ENCODE assay signal across 8 mouse cellular contexts in the genomic region with DNA sequence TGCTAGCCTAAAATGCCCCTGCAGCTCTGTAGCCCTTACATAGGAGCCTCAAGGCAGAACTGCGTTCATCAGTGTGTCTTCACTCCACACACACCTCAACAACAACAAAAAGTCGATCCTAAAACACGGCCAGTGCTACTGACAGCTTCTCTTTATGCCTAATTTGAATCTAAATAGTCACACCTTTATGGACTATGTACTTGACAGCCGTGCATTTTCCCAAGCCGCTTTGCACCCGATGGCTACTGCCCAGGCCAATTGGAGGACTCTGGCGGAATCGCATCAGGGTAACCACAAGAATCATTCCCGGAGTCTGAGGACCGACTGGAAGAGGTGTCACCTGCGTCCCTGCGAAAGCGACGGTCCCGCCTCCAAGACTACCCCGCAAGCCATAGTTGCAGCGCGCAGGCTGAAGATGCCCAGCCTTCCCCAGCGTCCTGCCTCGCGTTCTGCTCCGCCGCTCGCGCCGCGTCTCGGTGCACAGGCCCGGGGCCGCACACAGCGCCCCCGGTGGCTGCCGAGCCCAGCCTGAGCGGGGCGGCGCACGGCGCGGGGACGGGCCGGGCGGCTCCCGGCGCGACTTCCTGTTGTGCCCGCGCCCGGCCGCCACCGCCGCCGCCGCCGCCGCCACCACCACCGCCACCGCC. TPM values are rescaled to one million over a fixed set of nuclear protein-coding genes. Genes with fewer than 3 reads are reported as not detected.
DNase-seq lines count a peak whose midpoint lies in the region; ATAC-seq lines count a peak whose summit lies in the region.

A gene (plus strand): TSS at position 545 of the 647 bp plus-strand sequence.

- H3K27ac ChIP-seq in lung, embryonic 16.5 days (ENCODE audit: low read length), result peak within 1 kb of the TSS; percentile 87

- DNase-seq in MN1 (ENCODE audit: low spot score), result peak; percentile 83
- peak; percentile 78 for DNase-seq in cerebellum, adult 8-10 months
- peak; percentile 80 for DNase-seq in layer of hippocampus, adult 9-11 months
- peak; percentile 57 for DNase-seq in ovary, adult 18-20 months (ENCODE audit: low spot score)
- peak; percentile 66 to 81 for DNase-seq in thymus, postnatal 10 days (ENCODE audit: low spot score in 2 of 2)

- peak within 1 kb of the TSS; percentile 77 for H3K4me2 ChIP-seq in lung, embryonic 16.5 days (ENCODE audit: low read depth, low read length)

- no peaks in the 10 kb centered on the region for H3K9me3 ChIP-seq in lung, embryonic 16.5 days (ENCODE audit: control insufficient read depth, low read length)

- peak within 1 kb of the TSS; percentile 90 for H3K9ac ChIP-seq in lung, embryonic 16.5 days (ENCODE audit: low read length)

- no peaks in the 10 kb centered on the region for H3K27me3 ChIP-seq in lung, embryonic 16.5 days (ENCODE audit: control insufficient read depth, insufficient read depth, low read depth, low read length)

- peaks cover 9% of the 10 kb centered on the region for H3K36me3 ChIP-seq in lung, embryonic 16.5 days (ENCODE audit: control insufficient read depth, insufficient read depth, low read length)

- H3K4me3 ChIP-seq in lung, embryonic 16.5 days (ENCODE audit: low read length), result peak within 1 kb of the TSS; percentile 85

- peak; percentile 55 for ATAC-seq in frontal cortex, adult (ENCODE audit: low TSS enrichment)
- ATAC-seq in hematopoietic stem cell, adult 5-6 weeks (replicated peaks in 1 of 2; ENCODE audit: insufficient read depth in 1 of 2, low FRiP score in 2 of 2, low TSS enrichment in 1 of 2, low read depth in 1 of 2, poor library complexity in 2 of 2, severe bottlenecking in 2 of 2), result peak; percentile 19 to 38; a peak in 2 of 4 replicates
- ATAC-seq in lung, embryonic 16.5 days (ENCODE audit: low read depth), result peak; percentile 73

- H3K4me1 ChIP-seq in lung, embryonic 16.5 days (replicated peaks; ENCODE audit: control insufficient read depth, insufficient read depth, low read length), result peaks cover 29% of the 10 kb centered on the region

- under 1% methylated on average over 31 of the region's 57 CpGs for WGBS in lung, embryonic 16.5 days

RNA-seq across cellular contexts. Expression of the gene that starts here (rescaled TPM):
- 11.6 and 21.4 TPM in 2 replicates for total RNA-seq in hematopoietic stem cell, adult 5-6 weeks (2017)
- polyA plus RNA-seq in lung, embryonic 16.5 days (2015; fragmentation: Nextera tagmentation; extraction: Ambion mirVana), result 14.6 and 19.8 TPM in 2 replicates

Comparison
In these comparisons a context has a peak if more than half of its experiments do, and no peak if none do; other contexts are left out.
1. Peak in every context shown above with its lines: DNase-seq, ATAC-seq, H3K4me3 ChIP-seq and H3K27ac ChIP-seq.